Mouse (Mus musculus): Measurements from ENCODE around the gene Ube2o. TPM values are rescaled to one million over a fixed set of nuclear protein-coding genes. Genes with fewer than 3 reads are reported as not detected.

The Ube2o gene
- 10 to 100 TPM in 1 of 2 experiments, 1 to 10 TPM in 1; 7.3 to 11.6 TPM for polyA plus RNA-seq (2017; shearing (Covaris generic))

DNA sequence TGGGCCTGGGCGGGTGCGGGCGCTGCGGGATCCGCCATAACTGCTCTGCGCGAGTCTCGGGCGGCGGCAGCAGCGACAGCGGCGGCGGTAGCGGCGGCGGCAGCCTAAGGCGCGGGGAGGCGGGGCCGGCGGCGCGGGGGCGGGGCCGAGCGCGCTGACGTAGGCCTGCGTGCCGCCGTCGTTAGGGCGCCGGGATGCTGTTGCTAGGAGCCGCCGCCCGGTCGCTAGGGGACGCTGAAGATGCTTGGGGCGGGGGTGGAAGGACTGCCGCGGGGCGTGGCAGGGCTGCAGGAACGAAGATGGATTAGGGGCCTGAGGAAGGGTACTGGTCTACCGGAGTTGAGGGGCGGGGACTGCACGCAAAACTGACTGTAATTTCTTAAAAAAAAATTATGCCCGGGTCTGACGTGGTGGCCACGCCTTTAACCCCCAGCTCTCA, at the start of gene Ube2o:
Gene Ube2o, minus strand, starts transcription at position 72 of the 439 bp plus-strand sequence.

DNA sequence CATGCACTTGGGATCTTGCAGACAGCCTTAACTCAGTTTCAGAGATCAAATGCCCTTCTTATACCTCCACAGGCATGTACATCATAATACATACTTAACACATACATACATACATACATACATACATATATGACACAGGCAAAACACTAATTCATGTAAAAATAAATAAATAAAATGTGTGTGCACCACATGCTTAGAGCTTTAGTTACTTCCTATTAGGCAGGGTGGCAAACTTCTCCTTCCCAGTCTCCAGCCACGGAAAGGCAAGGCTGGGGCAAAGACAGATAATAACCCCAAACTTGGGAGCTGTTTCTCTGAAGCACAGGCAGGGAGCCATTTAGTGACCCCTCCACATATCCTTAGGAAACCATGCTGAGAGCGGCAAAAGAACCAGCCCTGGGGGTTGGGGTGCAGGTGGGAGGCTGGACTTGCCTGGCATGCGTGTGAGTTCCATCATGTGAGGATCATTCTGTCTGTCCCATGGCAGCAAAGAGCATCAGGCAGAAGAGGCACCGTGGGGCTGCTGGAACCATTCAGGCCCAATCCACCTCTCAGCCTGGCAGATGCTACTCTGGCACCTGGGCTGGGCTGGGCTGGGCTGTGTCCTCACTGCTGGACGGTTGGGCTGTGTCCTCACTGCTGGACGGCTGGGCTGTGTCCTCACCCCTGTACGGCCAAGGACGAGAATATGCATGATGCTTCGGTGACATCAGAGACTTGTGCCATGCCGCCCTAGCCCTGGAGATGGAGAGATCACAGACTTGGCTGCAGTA, 45.2 kb upstream of the Ube2o start, which contains the start of gene Rhbdf2:
Gene Rhbdf2, minus strand, starts transcription at position 721 of the 773 bp plus-strand sequence.

DNA sequence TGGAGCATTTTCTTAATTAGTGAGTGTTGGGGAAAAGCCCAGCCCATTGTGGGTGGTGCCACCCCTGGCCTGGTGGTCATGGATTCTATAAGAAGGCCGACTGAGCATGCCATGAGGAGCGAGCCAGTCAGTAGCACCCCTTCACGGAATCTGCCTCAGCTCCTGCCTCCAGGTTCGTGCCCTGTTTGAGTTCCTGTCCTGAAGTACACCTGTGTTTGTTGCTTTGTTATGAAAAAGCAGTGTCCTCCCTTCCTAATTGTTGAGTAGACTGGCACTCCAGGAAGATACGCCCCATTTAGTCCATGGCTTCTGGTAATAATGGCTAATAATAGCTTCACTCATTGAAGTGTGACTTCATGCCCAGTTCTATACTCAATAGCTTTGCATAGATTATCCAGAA, 5.1 kb upstream of the Ube2o start, which contains the start of gene Aanat:
Gene Aanat, plus strand, starts transcription at position 123 of the 400 bp plus-strand sequence.

DNA sequence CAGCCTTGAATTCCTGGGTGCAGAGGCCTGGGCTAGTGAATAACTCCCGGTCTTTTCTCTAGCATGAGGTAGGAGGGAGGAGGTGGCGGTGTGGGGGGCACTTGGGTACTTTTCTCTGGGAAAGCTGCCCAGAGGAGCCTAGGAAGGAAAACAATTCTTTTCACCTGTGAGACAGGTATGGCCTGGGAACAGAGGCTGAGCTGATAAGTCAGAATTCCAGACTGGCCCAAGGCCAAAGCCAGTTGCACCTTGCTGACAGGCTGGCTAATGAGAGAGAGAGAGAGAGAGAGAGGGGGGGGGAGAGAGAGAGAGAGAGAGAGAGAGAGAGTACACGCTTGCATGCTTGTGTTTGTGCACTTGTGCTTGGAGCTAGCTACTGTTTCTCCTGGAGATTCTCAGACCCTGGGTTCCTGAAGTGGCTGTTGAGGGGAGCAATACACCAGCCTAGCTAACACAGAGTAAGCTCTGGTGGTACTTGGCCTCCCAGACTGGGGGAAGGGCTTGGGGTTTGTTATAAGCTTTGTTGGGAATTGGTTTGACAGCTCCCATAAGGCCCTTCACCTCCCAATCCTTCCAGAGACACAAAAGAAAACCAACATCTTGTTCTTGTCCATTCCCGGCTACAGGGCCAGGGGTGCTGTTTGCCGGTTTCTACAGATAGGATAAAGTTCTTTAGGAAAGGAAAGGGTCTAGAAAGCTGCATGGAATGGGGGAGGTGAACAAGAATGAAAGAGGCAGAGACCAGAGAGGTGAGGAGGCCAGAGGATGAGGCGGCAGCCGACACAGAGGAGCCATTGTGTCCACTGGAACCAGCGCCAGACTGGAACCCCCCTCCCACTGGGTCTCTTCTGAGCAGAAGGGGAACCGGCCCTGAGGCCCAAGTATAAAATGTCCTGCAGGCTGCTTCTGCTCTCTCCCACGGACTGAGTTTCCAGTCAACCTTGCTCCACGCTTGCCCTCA, 50.8 kb downstream of the Ube2o start, which contains the start of gene Sphk1:
Gene Sphk1, plus strand, starts transcription at position 739 of the 961 bp plus-strand sequence.

DNA sequence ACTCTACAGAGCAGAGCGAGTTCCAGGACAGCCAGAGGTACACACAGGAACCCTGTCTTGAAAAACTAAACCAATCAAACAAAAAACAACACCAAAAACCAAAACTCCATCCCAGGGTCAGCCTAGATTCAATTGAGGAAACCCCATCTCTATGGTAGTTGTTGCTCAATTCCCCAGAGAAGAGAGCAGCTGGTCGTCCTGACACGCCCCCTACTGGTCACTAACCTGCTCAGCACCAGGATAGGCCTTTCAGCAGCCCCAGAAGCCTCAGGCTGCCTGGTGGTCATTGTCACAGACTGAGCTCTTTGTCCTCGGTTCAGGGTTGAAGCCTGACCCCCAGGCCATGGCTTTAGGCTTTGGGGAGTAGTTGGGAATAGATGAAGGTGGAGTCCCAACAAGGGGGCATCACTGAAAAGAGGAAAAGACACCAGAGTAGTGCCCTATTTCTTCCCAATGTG, 87.4 kb downstream of the Ube2o start, which contains the start of gene Prpsap1:
Gene Prpsap1, minus strand, starts transcription at position 408 of the 458 bp plus-strand sequence.

Other genes with a start within 250 kb of the Ube2o start
- gene Foxj1, start 246.0 kb downstream of the Ube2o start, polyA plus RNA-seq (2017; shearing (Covaris generic)): not detected
- gene Rnf157, start 168.4 kb downstream of the Ube2o start, polyA plus RNA-seq (2017; shearing (Covaris generic)): 10 to 100 TPM in 1 of 2 experiments, 1 to 10 TPM in 1; 6.2 to 11.8 TPM
- 100 to 1,000 TPM in 1 of 2 experiments, 10 to 100 TPM in 1; 79.9 to 109 TPM for gene Ubald2, start 147.4 kb downstream of the Ube2o start, polyA plus RNA-seq (2017; shearing (Covaris generic))
- gene Qrich2, start 115.2 kb downstream of the Ube2o start, polyA plus RNA-seq (2017; shearing (Covaris generic)): not detected
- gene Prpsap1, start 87.2 kb downstream of the Ube2o start, polyA plus RNA-seq (2017; shearing (Covaris generic)): 100 to 1,000 TPM; 112 to 118 TPM
- under 1 TPM; 0.32 to 0.64 TPM for gene Sphk1, start 50.5 kb downstream of the Ube2o start, polyA plus RNA-seq (2017; shearing (Covaris generic))
- not detected for gene Aanat, start 5.0 kb upstream of the Ube2o start, polyA plus RNA-seq (2017; shearing (Covaris generic))
- gene Rhbdf2, start 45.6 kb upstream of the Ube2o start, polyA plus RNA-seq (2017; shearing (Covaris generic)): 10 to 100 TPM in 1 of 2 experiments, 1 to 10 TPM in 1; 8.6 to 18.0 TPM
- not detected for gene Prcd, start 72.1 kb upstream of the Ube2o start, polyA plus RNA-seq (2017; shearing (Covaris generic))
- gene Cygb, start 72.9 kb upstream of the Ube2o start, polyA plus RNA-seq (2017; shearing (Covaris generic)): under 1 TPM; 0.18 to 0.38 TPM
- 1 to 10 TPM in 1 of 2 experiments, not detected in 1; 1.2 TPM for gene St6galnac1, start 194.1 kb upstream of the Ube2o start, polyA plus RNA-seq (2017; shearing (Covaris generic))
- under 1 TPM in 1 of 2 experiments, not detected in 1; 0.30 TPM for gene Mxra7, start 246.6 kb upstream of the Ube2o start, polyA plus RNA-seq (2017; shearing (Covaris generic))

Data from activated CD4-positive, CD25-positive, alpha-beta regulatory T cell (primary cell).